Comparison of ENCODE assay signal across 35 mouse cellular contexts in the genomic region with DNA sequence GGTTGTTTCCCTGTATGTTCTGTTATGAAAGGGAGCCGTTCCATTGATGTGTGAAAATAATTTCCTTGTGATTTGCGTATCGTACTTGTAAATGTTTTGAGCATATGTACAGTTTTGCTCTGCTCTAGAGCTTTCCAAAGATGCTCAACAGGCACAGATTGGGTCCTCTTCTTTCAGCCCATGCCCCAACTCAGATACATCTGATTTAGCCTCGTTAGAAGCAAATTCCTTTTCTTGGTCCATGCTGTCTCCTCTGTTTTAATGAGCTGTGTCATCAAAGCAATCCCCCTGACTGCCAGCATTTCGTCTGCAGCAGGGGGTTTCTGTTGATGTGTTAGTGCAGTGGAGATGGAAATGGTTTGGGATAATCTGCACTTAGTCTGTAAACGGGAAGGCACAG. TPM values are rescaled to one million over a fixed set of nuclear protein-coding genes. Genes with fewer than 3 reads are reported as not detected.
DNase-seq lines count a peak whose midpoint lies in the region; ATAC-seq and TF ChIP-seq lines count a peak whose summit lies in the region.
"Had no signal": no experiment of that assay in that cellular context is flagged by ENCODE, and none has a peak within 500 bp of the region (broad histone marks: within the 10 kb centered on the region; RNA-seq: fewer than 3 reads in every experiment).

No protein-coding gene starts in this region.

- no peak overlapping the region for H3K27ac ChIP-seq in forebrain, postnatal 0 days (ENCODE audit: low read depth, low read length)
- no peak overlapping the region for H3K27ac ChIP-seq in forebrain, embryonic 16.5 days (ENCODE audit: low read length)
- H3K27ac ChIP-seq in midbrain, embryonic 14.5 days (replicated peaks; ENCODE audit: low read depth, low read length), result no peak overlapping the region
- no peak overlapping the region for H3K27ac ChIP-seq in midbrain, embryonic 10.5 days (replicated peaks)
- H3K27ac ChIP-seq: embryonic facial prominence, embryonic 10.5 days; embryonic facial prominence, embryonic 13.5 days; forebrain, embryonic 12.5 days; heart, adult 2 months; heart, embryonic 10.5 days; heart, embryonic 13.5 days; hindbrain, embryonic 14.5 days; hindbrain, postnatal 0 days had no signal

- H3K27me3 ChIP-seq in forebrain, postnatal 0 days (ENCODE audit: insufficient read depth, low read length), result no peaks in the 10 kb centered on the region
- H3K27me3 ChIP-seq in forebrain, embryonic 16.5 days (replicated peaks; ENCODE audit: control insufficient read depth, insufficient read depth, low read length), result no peaks in the 10 kb centered on the region
- H3K27me3 ChIP-seq in midbrain, embryonic 14.5 days (ENCODE audit: control insufficient read depth, insufficient read depth, low read length), result no peaks in the 10 kb centered on the region
- H3K27me3 ChIP-seq in midbrain, embryonic 10.5 days (ENCODE audit: low read depth, poor library complexity, severe bottlenecking), result no peaks in the 10 kb centered on the region
- H3K27me3 ChIP-seq: CH12.LX; embryonic facial prominence, embryonic 13.5 days; forebrain, embryonic 12.5 days; heart, embryonic 13.5 days had no signal

- 38% methylated on average over 6 of the region's 6 CpGs for WGBS in forebrain, postnatal 0 days
- 49% methylated on average over 6 of the region's 6 CpGs for WGBS in forebrain, embryonic 16.5 days
- WGBS in midbrain, embryonic 14.5 days, result 61% methylated on average over 6 of the region's 6 CpGs
- WGBS in midbrain, embryonic 10.5 days, result 65% methylated on average over 6 of the region's 6 CpGs

- TF ChIP-seq POLR2A in brain, embryonic 14.5 days (IDR thresholded peaks at IDR 0.05; ENCODE audit: borderline replicate concordance, extremely low read depth, insufficient read depth, insufficient read length, poor library complexity, severe bottlenecking), result no peak

- TF ChIP-seq CTCF in forebrain, postnatal 0 days (IDR thresholded peaks at IDR 0.05; ENCODE audit: low read depth), result 0 out of 2 replicates have a peak, but pooled peaks have one; percentile 3
- no peak for TF ChIP-seq CTCF in brain, embryonic 14.5 days (IDR thresholded peaks at IDR 0.05; ENCODE audit: borderline replicate concordance, extremely low read depth, insufficient read depth, insufficient read length)

- no peaks in the 10 kb centered on the region for H3K36me3 ChIP-seq in forebrain, postnatal 0 days (ENCODE audit: insufficient read depth)
- H3K36me3 ChIP-seq in forebrain, embryonic 16.5 days (ENCODE audit: control insufficient read depth, insufficient read depth), result no peaks in the 10 kb centered on the region
- no peaks in the 10 kb centered on the region for H3K36me3 ChIP-seq in midbrain, embryonic 14.5 days (ENCODE audit: control insufficient read depth, insufficient read depth, low read length)
- no peaks in the 10 kb centered on the region for H3K36me3 ChIP-seq in midbrain, embryonic 10.5 days
- H3K36me3 ChIP-seq: embryonic facial prominence, embryonic 10.5 days; embryonic facial prominence, embryonic 13.5 days; forebrain, embryonic 12.5 days; G1E; heart, embryonic 10.5 days; heart, embryonic 13.5 days had no signal

- no peaks in the 10 kb centered on the region for H3K4me1 ChIP-seq in forebrain, postnatal 0 days (ENCODE audit: insufficient read depth)
- H3K4me1 ChIP-seq in forebrain, embryonic 16.5 days (replicated peaks; ENCODE audit: control insufficient read depth, insufficient read depth, low read length), result no peaks in the 10 kb centered on the region
- no peaks in the 10 kb centered on the region for H3K4me1 ChIP-seq in midbrain, embryonic 14.5 days (ENCODE audit: control insufficient read depth, insufficient read depth, low read length)
- peaks cover 11% of the 10 kb centered on the region for H3K4me1 ChIP-seq in midbrain, embryonic 10.5 days
- H3K4me1 ChIP-seq: forebrain, embryonic 12.5 days had no signal

- DNase-seq in forebrain, postnatal 0 days, result peak; percentile 37
- DNase-seq in midbrain, embryonic 14.5 days, result peak; percentile 9
- DNase-seq in midbrain, embryonic 10.5 days (ENCODE audit: low spot score), result no peak
- DNase-seq in brain, embryonic 14.5 days (ENCODE audit: low read depth), result peak; percentile 64
- DNase-seq: adrenal gland, adult 8-10 months; adrenal gland, postnatal 25 days; B cell, adult 2 months; cerebellum, adult 11 months; cerebellum, adult 2 months; cerebellum, postnatal 10 days; cerebellum, postnatal 36 days; embryo, embryonic 11 days; gastrocnemius, postnatal 10 days; gastrocnemius, postnatal 36 days; heart, adult 2 months; heart, postnatal 14 days; heart, postnatal 4 days had no signal

- H3K4me2 ChIP-seq in forebrain, postnatal 0 days (ENCODE audit: low read depth), result no peak overlapping the region
- no peak overlapping the region for H3K4me2 ChIP-seq in forebrain, embryonic 16.5 days (ENCODE audit: low read length)
- no peak overlapping the region for H3K4me2 ChIP-seq in midbrain, embryonic 14.5 days (ENCODE audit: low read length)
- H3K4me2 ChIP-seq: embryonic facial prominence, embryonic 13.5 days; forebrain, embryonic 12.5 days; heart, embryonic 13.5 days; hindbrain, embryonic 14.5 days had no signal

- no peaks in the 10 kb centered on the region for H3K9me3 ChIP-seq in forebrain, postnatal 0 days (ENCODE audit: low read length)
- no peaks in the 10 kb centered on the region for H3K9me3 ChIP-seq in forebrain, embryonic 16.5 days (ENCODE audit: control insufficient read depth, low read length)
- H3K9me3 ChIP-seq in midbrain, embryonic 14.5 days (ENCODE audit: control insufficient read depth, low read length), result no peaks in the 10 kb centered on the region
- no peaks in the 10 kb centered on the region for H3K9me3 ChIP-seq in midbrain, embryonic 10.5 days (replicated peaks)
- H3K9me3 ChIP-seq: embryonic facial prominence, embryonic 10.5 days; embryonic facial prominence, embryonic 13.5 days; forebrain, embryonic 12.5 days; G1E; heart, embryonic 10.5 days; heart, embryonic 13.5 days had no signal

- H3K9ac ChIP-seq in forebrain, postnatal 0 days, result no peak overlapping the region
- H3K9ac ChIP-seq in forebrain, embryonic 16.5 days (replicated peaks; ENCODE audit: low read depth, low read length), result no peak overlapping the region
- H3K9ac ChIP-seq in midbrain, embryonic 14.5 days (replicated peaks; ENCODE audit: low read length), result no peak overlapping the region
- H3K9ac ChIP-seq: embryonic facial prominence, embryonic 13.5 days; forebrain, embryonic 12.5 days; heart, embryonic 13.5 days; hindbrain, embryonic 14.5 days had no signal

- peak; percentile 90 for ATAC-seq in forebrain, postnatal 0 days
- no peak for ATAC-seq in forebrain, embryonic 16.5 days
- ATAC-seq in midbrain, embryonic 14.5 days (ENCODE audit: low FRiP score, low TSS enrichment), result no peak
- no peak for ATAC-seq in monocyte, adult 5-6 weeks (replicated peaks; ENCODE audit: insufficient number of reproducible peaks, low FRiP score, low TSS enrichment, poor library complexity, severe bottlenecking)
- ATAC-seq: activated CD4-positive, CD25-positive, alpha-beta regulatory T cell, adult 4 months; hindbrain, postnatal 0 days; inflammation-experienced regulatory T-cells, adult 6 months; intestine, embryonic 16.5 days had no signal

- H3K4me3 ChIP-seq in forebrain, postnatal 0 days (ENCODE audit: low read depth, low read length), result no peak overlapping the region
- H3K4me3 ChIP-seq in forebrain, embryonic 16.5 days (replicated peaks; ENCODE audit: low read length), result no peak overlapping the region
- H3K4me3 ChIP-seq in midbrain, embryonic 14.5 days (replicated peaks; ENCODE audit: low read depth, low read length), result no peak overlapping the region
- no peak overlapping the region for H3K4me3 ChIP-seq in midbrain, embryonic 10.5 days
- H3K4me3 ChIP-seq: embryonic facial prominence, embryonic 10.5 days; embryonic facial prominence, embryonic 13.5 days; erythroblast, embryonic 14.5 days; forebrain, embryonic 12.5 days; heart, adult 2 months; heart, embryonic 10.5 days; heart, embryonic 13.5 days had no signal

RNA-seq across cellular contexts. Expression of a gene that starts 25.6 kb away (rescaled TPM):
- not detected in 2 replicates for total RNA-seq in forebrain, postnatal 0 days (2014; rRNA removed)
- not detected in 2 replicates for polyA plus RNA-seq in forebrain, postnatal 0 days (2015; fragmentation: Nextera tagmentation; extraction: Ambion mirVana)
- not detected in 2 replicates for polyA plus RNA-seq in forebrain, embryonic 16.5 days (2015; fragmentation: Nextera tagmentation; extraction: Ambion mirVana)
- not detected in 2 replicates for polyA plus RNA-seq in midbrain, embryonic 14.5 days (2014; fragmentation: Nextera tagmentation; extraction: Ambion mirVana)
- polyA plus RNA-seq in midbrain, embryonic 10.5 days (2016; fragmentation: Nextera tagmentation; extraction: Ambion mirVana), result not detected in 2 replicates
- not detected in 2 replicates for polyA plus RNA-seq in brain, embryonic 14.5 days (2012; rRNA removed)
- total RNA-seq in monocyte, adult 5-6 weeks (2017), result not detected in 3 replicates
- total RNA-seq: adrenal gland, adult 8-10 months; adrenal gland, postnatal 25 days; CH12.LX; granulocyte monocyte progenitor cell, adult 5-6 weeks; hindbrain, postnatal 0 days had no signal
- polyA plus RNA-seq: activated CD4-positive, CD25-positive, alpha-beta regulatory T cell, adult 4 months; cerebellum, adult 2 months; embryonic facial prominence, embryonic 10.5 days; embryonic facial prominence, embryonic 13.5 days; erythroblast, embryonic 14.5 days; forebrain, embryonic 12.5 days; G1E; heart, embryonic 10.5 days; heart, embryonic 13.5 days; heart, embryonic 16.5 days; hindbrain, embryonic 11.5 days; hindbrain, embryonic 14.5 days; inflammation-experienced regulatory T-cells, adult 6 months; intestine, embryonic 16.5 days had no signal
